Mouse (Mus musculus): ENCODE data around the gene Fkbp2. TPM values are rescaled to one million over a fixed set of nuclear protein-coding genes. Genes with fewer than 3 reads are reported as not detected.

Fkbp2 gene
- polyA plus RNA-seq, 1 experiment: 212 TPM

GRCm38 (mm10) chr19:6942249-6942691 lies 38.0 kb downstream of the Fkbp2 start, which contains the start of gene Gpr137:
Gpr137 (minus strand) TSS chr19:6942480.
- DNase-seq (ENCODE audit: extremely low spot score in 1 of 2, low spot score in 1 of 2): peak; percentile 93 to 95

- peak; percentile 77 to 94 for DNase-seq (ENCODE audit: extremely low spot score in 1 of 2, low spot score in 1 of 2)
Observed at GRCm38 (mm10) chr19:6941372-6942248, 38.7 kb downstream of the Fkbp2 start, which contains the start of gene Bad. Bad (plus strand) TSS chr19:6941861.

GRCm38 (mm10) chr19:6940396-6941351 lies 39.6 kb downstream of the Fkbp2 start:
- DNase-seq (ENCODE audit: extremely low spot score in 1 of 2, low spot score in 1 of 2): no peak

- DNase-seq (ENCODE audit: extremely low spot score in 1 of 2, low spot score in 1 of 2): no peak
Observed at GRCm38 (mm10) chr19:6939106-6940002, 40.9 kb downstream of the Fkbp2 start.

- no peak for DNase-seq (ENCODE audit: extremely low spot score in 1 of 2, low spot score in 1 of 2)
Observed at GRCm38 (mm10) chr19:6937541-6938465, 42.5 kb downstream of the Fkbp2 start.

GRCm38 (mm10) chr19:6936299-6936698 lies 44.0 kb downstream of the Fkbp2 start:
- no peak for DNase-seq (ENCODE audit: extremely low spot score in 1 of 2, low spot score in 1 of 2)

GRCm38 (mm10) chr19:6934195-6934977 lies 45.9 kb downstream of the Fkbp2 start, which contains the start of gene Kcnk4:
Kcnk4 (minus strand) TSS chr19:6934515.
- no peak for DNase-seq (ENCODE audit: extremely low spot score in 1 of 2, low spot score in 1 of 2)

- DNase-seq (ENCODE audit: extremely low spot score in 1 of 2, low spot score in 1 of 2): peak in 1 of 2 experiments; percentile 65
Observed at GRCm38 (mm10) chr19:6933436-6934194, 46.7 kb downstream of the Fkbp2 start.

- no peak for DNase-seq (ENCODE audit: extremely low spot score in 1 of 2, low spot score in 1 of 2)
Observed at GRCm38 (mm10) chr19:6933102-6933435, 47.2 kb downstream of the Fkbp2 start.

- DNase-seq (ENCODE audit: extremely low spot score in 1 of 2, low spot score in 1 of 2): no peak
Observed at GRCm38 (mm10) chr19:6932018-6932417, 48.3 kb downstream of the Fkbp2 start.

GRCm38 (mm10) chr19:6931002-6931401 lies 49.3 kb downstream of the Fkbp2 start:
- no peak for DNase-seq (ENCODE audit: extremely low spot score in 1 of 2, low spot score in 1 of 2)

GRCm38 (mm10) chr19:6928080-6928479 lies 52.2 kb downstream of the Fkbp2 start:
- DNase-seq (ENCODE audit: extremely low spot score in 1 of 2, low spot score in 1 of 2): no peak

Other genes with a start within 250 kb of the Fkbp2 start
- 34.1 and 36.9 TPM in 2 replicates for gene Rps6ka4, start 139.9 kb downstream of the Fkbp2 start, polyA plus RNA-seq (2012; rRNA removed)
- 2.5 and 3.8 TPM in 2 replicates for gene Ccdc88b, start 122.3 kb downstream of the Fkbp2 start, polyA plus RNA-seq (2012; rRNA removed)
- gene Trmt112, start 70.8 kb downstream of the Fkbp2 start, polyA plus RNA-seq (2012; rRNA removed): 89.9 and 99.5 TPM in 2 replicates
- 322 and 340 TPM in 2 replicates for gene Prdx5, start 70.4 kb downstream of the Fkbp2 start, polyA plus RNA-seq (2012; rRNA removed)
- 67.7 and 70.5 TPM in 2 replicates for gene Esrra, start 58.7 kb downstream of the Fkbp2 start, polyA plus RNA-seq (2012; rRNA removed)
- 11.9 and 16.0 TPM in 2 replicates for gene Catsperz, start 55.1 kb downstream of the Fkbp2 start, polyA plus RNA-seq (2012; rRNA removed)
- 22.3 and 30.5 TPM in 2 replicates for gene Kcnk4, start 46.0 kb downstream of the Fkbp2 start, polyA plus RNA-seq (2012; rRNA removed)
- 55.1 and 65.8 TPM in 2 replicates for gene Bad, start 38.6 kb downstream of the Fkbp2 start, polyA plus RNA-seq (2012; rRNA removed)
- gene Gpr137, start 38.0 kb downstream of the Fkbp2 start, polyA plus RNA-seq (2012; rRNA removed): 105 TPM in 2 replicates
- gene Ppp1r14b, start 5.5 kb downstream of the Fkbp2 start, polyA plus RNA-seq (2012; rRNA removed): 56.4 and 59.8 TPM in 2 replicates
- gene Plcb3, start 4.0 kb downstream of the Fkbp2 start, polyA plus RNA-seq (2012; rRNA removed): 19.6 and 21.8 TPM in 2 replicates
- gene Vegfb, start 7.2 kb upstream of the Fkbp2 start, polyA plus RNA-seq (2012; rRNA removed): 102 and 108 TPM in 2 replicates
- gene Dnajc4, start 12.1 kb upstream of the Fkbp2 start, polyA plus RNA-seq (2012; rRNA removed): 36.7 and 39.6 TPM in 2 replicates
- 12.5 and 12.9 TPM in 2 replicates for gene Nudt22, start 15.6 kb upstream of the Fkbp2 start, polyA plus RNA-seq (2012; rRNA removed)
- 24.7 and 25.4 TPM in 2 replicates for gene Trpt1, start 15.6 kb upstream of the Fkbp2 start, polyA plus RNA-seq (2012; rRNA removed)
- gene Fermt3, start 39.0 kb upstream of the Fkbp2 start, polyA plus RNA-seq (2012; rRNA removed): 5.1 and 5.5 TPM in 2 replicates
- gene Stip1, start 59.5 kb upstream of the Fkbp2 start, polyA plus RNA-seq (2012; rRNA removed): 141 and 148 TPM in 2 replicates
- 22.3 and 27.2 TPM in 2 replicates for gene Macrod1, start 76.3 kb upstream of the Fkbp2 start, polyA plus RNA-seq (2012; rRNA removed)
- 8.1 TPM in 2 replicates for gene Flrt1, start 125.2 kb upstream of the Fkbp2 start, polyA plus RNA-seq (2012; rRNA removed)
- gene Otub1, start 225.8 kb upstream of the Fkbp2 start, polyA plus RNA-seq (2012; rRNA removed): 253 and 260 TPM in 2 replicates
- gene Cox8a, start 237.1 kb upstream of the Fkbp2 start, polyA plus RNA-seq (2012; rRNA removed): 1,156 and 1,379 TPM in 2 replicates